Mouse (Mus musculus) ES-Bruce4 (cell line): ENCODE measurements around the gene Sec24b.

Experiments
- CTCF ChIP-seq: IDR thresholded peaks from one replicate; pipeline ENCODE4 v1.8.1; 2011; ENCODE audit warnings: low read depth, low read length
- EP300 ChIP-seq: IDR thresholded peaks from 2 replicates; pipeline ENCODE4 v1.6.1; 2011; ENCODE audit warnings: low read depth, low read length; ENCODE audit not compliant: insufficient read depth
- POLR2A ChIP-seq: IDR thresholded peaks from one replicate; pipeline ENCODE4 v1.8.1; 2011; ENCODE audit warnings: low read length; ENCODE audit not compliant: insufficient read depth

DNA sequence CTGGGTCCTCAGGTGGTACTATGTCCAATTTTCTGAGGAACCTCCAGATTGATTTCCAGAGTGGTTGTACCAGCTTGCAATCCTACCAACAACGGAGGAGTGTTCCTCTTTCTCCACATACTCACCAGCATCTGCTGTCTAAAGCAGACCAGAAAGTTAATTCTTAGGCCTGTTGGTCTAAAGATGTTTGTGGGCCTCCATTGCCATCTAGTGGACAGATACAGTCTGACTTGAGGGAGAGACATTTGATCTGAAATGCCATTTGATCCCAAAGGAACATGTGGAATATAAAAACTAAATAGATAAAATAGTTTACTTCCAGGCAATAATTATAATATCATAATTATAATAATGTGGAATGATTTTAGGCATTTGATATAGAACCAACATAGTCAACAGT lies 18.4 kb upstream of the Sec24b start:
- TF ChIP-seq CTCF, result peak; percentile 6
- TF ChIP-seq POLR2A, result no peak
- TF ChIP-seq EP300, result no peak
